Mouse (Mus musculus): ENCODE measurements around the gene Casp6.
A peak's percentile ranks its signal among the peaks of the same experiment; 100 is the strongest.

Gene Casp6

DNA sequence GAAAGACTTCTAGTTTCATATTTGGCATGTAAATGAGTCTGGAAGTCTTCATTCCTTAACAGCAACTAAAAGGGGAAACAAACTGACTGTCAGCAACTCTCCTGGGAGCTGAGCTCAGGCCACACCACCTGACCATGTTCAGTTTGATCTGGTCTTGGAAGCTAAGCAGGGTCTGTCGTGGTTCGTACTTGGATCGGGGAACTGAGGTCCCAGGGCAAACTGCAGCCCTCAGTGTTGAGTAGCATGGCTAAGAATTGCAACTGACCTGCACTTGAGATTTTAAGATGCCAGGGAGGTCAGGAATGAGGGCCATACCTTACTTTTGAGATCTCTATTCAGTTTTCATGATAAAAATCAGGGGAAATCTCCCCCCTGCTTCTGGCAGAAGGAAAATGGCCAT is 24.6 kb downstream of the Casp6 start:
- no peak for DNase-seq

DNA sequence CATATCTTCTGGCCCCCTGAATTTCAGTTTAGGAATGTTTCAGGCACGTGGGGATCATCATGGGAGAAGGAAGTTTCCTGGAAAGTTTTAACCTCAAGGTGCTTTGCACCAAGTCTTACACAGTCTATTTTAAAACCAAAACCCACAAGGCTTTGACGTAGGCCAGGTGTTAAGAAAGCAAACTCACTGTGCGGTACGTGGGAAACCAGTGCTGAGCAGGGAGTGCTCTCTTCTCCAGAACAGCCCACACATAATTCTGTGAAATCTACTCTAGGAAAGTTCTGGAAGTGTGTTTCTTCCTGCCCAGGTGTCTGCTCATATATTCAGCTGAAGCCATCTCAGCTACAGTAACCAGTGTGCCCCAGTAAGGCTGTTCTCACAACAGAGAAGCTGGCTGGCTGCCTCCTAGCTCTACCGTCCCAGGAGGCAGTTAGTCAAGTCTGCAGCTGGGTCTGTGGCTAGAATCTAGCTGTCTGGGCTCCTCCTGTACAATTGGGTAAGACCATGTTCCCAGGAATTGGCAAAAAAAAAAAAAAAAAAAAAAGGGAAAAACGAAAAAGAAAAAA is 29.1 kb downstream of the Casp6 start:
- peak; percentile 31 for DNase-seq

DNA sequence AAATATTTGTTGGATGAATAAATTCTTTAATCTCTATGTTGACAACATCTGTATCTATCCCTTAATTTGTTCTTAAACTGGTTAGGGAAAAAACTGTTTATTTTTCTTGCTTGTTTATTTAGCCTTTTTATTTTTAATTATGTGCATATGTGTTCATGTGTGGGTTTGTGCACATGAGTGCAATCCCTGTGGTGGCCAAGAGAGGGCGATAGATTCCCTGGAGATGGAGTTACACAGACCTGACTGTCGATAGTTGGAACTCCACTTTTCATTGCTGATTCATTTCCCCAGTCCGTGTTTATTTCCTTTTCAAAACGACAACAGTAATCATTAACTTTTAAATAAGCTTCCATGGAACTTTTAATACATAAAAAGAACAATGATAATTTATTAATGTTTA is 31.2 kb downstream of the Casp6 start:
- no peak for DNase-seq

DNA sequence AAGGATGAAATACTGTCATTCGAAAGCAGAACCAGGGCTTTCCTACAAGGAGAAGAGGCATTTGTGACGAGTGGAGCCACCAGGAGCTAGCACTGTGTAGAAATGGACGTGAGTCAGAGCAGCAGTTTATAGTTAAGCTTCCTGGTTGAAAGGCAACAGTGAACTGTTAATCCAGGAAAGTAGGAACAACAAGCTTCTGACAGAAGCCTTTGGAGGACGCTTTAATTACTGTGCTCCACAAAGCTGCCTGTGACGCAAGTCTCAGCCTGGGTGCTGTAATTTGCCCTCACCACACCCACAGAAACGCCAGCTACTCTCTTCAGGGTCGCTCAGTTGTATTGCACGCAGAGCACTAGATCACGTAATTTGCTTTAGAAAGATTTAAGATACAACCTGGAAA is 35.3 kb downstream of the Casp6 start:
- DNase-seq = no peak

DNA sequence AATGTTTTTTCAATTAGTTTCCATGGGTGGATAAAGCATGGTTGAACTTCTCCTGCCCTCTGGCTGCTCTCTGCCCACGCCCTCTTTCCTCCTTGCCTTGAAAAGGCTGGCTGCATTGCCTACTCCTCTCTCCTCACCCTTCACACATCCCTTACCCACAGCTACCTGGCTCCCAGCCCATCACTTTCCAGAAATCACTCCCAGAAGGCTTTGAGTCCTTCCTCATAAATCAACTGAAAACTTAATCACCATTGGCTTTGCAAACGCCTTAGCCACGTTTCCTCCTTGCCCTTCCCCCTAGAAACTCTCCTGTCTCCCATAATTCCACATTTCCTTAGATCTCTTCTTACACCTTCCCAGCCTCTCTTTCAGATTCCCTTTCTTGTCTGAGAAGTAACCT is 36.6 kb downstream of the Casp6 start:
- no peak for DNase-seq

DNA sequence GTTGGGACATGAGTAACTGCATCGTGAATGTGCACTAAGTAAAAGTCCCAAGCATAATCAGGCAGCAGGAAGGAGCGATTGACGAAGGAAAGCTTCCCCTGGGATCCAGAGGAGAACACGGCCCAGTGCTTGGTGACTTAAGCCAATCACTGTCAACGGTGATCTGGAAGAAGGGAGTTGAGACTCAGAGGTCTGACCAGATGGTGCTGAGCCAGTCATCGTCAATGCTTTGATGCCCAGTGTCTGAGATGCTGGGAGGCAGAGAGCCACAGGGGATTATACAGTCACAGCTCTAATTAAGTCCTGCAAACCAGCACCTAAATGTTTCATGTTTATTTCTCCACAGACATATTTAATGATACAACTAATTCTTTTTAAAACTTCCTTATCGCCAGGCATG is 37.8 kb downstream of the Casp6 start:
- no peak for DNase-seq

DNA sequence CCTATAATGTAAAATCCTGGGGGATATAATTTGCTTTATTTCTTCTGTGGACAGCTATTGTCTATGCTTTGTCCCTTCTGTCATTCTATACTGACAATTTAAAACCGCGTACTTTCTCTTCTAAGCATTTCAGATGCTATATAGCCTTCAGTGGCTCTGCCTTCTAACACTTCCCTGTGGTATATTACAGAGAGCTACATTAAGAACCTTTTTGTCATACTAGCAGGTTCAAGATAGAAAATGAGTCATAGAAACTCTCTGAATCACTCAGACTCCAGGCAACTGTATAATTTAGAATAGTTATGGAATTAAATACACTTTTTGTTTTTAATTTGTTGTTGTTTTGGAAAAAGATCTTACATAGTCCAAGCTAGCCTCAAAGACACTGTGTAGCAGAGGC is 39.6 kb downstream of the Casp6 start:
- no peak for DNase-seq

DNA sequence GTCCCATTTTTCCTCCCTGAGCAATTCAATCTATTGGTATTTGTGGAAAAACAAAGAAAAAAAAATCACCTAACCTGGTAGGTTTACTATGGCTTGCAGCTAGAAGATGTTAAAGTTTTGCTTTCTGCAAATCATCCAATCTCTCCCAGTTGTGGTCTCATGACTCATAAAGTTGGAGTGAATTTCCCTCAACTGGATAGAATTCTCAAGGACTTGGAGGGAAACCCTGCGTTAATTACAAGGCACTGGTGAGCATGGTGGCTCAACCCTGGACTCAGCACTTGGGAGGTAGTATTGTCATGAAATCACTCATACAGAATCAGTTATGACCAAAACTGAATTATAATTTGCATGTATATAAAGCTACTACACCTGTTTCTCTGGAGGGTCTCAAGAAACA is 40.1 kb downstream of the Casp6 start:
- DNase-seq = no peak

DNA sequence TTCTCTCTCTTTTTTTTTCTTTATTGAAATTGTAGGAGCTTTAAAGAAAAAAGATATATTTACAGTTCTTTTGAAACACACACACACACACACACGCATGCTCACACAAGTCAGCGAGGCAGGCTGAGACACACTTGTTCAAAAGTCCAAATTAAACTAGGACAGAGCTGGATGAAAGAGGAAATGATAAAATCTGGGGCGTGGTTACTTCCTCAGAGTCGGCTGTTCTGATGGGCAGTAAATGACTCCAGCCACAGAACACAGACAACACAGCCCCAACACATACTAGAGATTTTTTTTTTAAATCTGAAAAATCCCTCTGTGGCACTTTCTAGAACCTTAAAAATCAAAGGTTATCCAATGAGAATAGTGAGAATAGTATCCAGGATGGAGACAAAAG is 42.6 kb downstream of the Casp6 start:
- DNase-seq = no peak

DNA sequence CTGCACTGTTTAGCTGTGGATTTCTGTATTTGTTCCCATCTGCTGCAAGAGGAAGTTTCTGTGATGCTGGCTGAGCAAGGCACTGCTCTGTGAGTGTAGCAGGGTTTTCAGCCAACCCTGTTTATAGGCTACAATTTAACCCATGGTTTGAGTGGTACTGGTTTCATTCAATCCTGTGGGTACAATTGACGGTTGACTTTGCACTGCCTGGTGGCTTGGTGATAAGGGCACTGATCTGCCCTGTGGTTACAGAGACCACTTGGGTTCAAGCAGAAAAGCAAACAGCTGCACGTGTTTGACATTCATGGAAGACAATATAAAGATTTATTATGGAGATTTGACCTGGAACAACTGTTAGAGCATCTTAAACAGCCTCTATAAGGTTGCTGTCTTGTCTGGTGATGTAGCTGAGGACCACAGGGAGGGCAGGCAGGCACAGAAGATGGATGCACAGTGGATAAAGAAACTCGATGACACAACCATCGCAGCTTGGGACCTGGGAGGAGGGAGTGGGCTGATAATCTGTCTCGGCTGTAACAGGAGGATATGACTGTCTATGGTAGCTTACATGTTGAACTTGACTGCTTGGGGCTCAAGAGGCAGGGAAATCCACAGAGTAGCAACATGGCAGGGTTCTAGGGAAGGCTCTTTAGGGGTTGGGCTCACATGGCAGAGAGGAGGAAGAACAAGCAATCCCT is 45.1 kb downstream of the Casp6 start:
- DNase-seq = no peak

DNA sequence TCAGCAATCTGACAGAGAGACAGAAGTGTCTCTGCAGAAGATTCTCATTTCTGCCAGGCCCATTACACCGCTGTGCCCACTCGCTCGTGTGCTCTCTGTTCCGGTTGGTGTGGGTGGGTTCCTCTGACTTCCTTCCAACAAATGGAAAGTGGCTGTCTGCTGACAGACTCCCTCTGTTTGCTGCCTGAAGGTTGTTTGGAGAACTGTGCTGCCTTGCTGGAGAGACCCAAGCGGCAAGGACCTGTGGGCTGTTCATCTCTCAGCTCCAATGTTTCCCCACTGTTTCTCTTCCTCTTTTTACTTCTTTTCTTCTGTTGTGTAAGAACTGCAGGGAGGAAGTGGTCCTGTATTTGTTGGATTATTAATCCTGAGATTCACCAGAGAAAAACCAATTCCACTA is 47.1 kb downstream of the Casp6 start:
- DNase-seq = peak; percentile 69

DNA sequence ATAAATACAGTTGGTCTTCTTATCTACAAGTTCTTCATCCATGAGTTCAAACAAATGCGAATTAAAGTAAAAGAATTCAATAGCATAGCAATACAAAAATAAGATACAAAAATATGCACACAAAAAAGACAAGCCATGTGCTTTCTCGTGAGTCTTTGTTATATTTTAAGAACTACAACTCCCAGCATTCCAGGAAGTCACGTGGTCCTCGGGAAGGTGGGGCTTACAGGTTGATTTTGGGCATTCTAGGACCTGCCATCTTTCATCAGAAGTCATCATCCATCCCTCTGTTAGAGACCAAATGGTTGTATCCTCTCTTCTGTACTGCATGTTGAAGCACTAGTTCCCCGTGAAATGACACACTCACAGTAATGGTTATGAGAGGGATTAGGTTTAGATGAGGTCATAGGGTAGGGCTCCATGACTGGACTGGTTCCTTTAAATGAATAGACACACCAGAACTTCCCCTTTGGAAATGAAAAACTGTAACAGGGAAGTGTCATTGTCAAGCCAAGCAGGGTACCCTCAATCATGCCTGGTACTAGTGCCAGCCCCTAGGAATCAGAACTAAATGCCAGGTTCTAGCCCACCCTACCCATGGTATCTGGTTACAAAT is 48.0 kb downstream of the Casp6 start:
- no peak for DNase-seq

DNA sequence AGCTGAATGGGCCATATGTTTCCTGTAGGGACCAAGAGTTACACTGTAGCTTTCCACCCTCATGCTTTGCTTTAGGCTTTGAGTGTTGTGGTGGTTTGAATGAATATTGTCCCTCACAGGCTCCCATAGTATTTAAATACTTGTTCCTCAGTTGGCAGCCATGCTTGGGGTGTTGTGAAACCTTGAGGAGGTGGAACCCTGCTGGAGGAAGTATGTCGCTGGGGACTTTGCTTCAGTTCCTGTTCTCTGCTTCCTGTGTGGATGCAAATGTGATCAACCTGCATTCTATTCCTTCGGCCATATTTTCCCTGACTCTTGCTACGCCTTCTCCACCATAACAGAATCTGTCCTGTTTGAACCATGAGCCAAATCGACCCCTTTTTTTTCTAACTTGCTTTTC is 52.1 kb downstream of the Casp6 start:
- DNase-seq = no peak

DNA sequence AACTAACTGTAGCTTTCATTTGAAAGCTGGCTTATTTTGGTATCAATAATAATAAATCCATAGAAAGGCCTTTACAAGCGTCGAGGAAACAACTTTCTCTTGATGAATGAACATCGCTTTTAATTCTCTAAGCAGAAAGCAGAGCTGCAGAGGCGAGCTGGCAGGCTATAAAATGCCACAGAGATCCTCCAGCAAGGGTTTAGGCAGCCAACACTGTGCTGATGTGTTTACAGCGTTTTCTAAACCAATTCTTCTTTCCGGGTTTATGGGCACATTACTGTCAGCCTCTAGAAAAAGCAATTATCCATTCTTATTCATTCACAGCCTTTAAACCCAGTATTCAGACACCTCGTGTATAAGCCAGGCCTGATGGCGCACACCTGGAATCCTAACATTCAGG is 61.3 kb downstream of the Casp6 start:
- no peak for DNase-seq
